Mouse (Mus musculus) layer of hippocampus, adult 9-10 months (tissue): ENCODE results near the gene Rbms3.

Experiments
- DNase-seq: peaks from one replicate; pipeline ENCODE4 v3.0.0; 2022; ENCODE audit warnings: low spot score

The Rbms3 gene

GRCm38 (mm10) chr9:117251521-117252368 lies 378.0 kb downstream of the Rbms3 start:
- DNase-seq: no peak

GRCm38 (mm10) chr9:117250831-117251165 lies 378.9 kb downstream of the Rbms3 start:
- DNase-seq: no peak

GRCm38 (mm10) chr9:117250036-117250830 lies 379.5 kb downstream of the Rbms3 start:
- DNase-seq: no peak

- no peak for DNase-seq
Measured at GRCm38 (mm10) chr9:117247311-117247980, 382.3 kb downstream of the Rbms3 start.

GRCm38 (mm10) chr9:117246173-117246572 lies 383.5 kb downstream of the Rbms3 start:
- no peak for DNase-seq

- DNase-seq: no peak
Measured at GRCm38 (mm10) chr9:117243365-117243764, 386.3 kb downstream of the Rbms3 start.

- no peak for DNase-seq
Measured at GRCm38 (mm10) chr9:117234726-117235075, 395.0 kb downstream of the Rbms3 start.

- no peak for DNase-seq
Measured at GRCm38 (mm10) chr9:117234065-117234725, 395.5 kb downstream of the Rbms3 start.

GRCm38 (mm10) chr9:117222741-117223140 lies 407.0 kb downstream of the Rbms3 start:
- no peak for DNase-seq

GRCm38 (mm10) chr9:117221481-117221880 lies 408.2 kb downstream of the Rbms3 start:
- DNase-seq: no peak

GRCm38 (mm10) chr9:117216026-117216755 lies 413.5 kb downstream of the Rbms3 start:
- DNase-seq: no peak

- DNase-seq: no peak
Measured at GRCm38 (mm10) chr9:117212023-117212422, 417.7 kb downstream of the Rbms3 start.

- no peak for DNase-seq
Measured at GRCm38 (mm10) chr9:117210344-117210743, 419.4 kb downstream of the Rbms3 start.

- DNase-seq: no peak
Measured at GRCm38 (mm10) chr9:117205395-117205794, 424.3 kb downstream of the Rbms3 start.

- DNase-seq: no peak
Measured at GRCm38 (mm10) chr9:117200067-117200658, 429.6 kb downstream of the Rbms3 start.

GRCm38 (mm10) chr9:117197531-117197930 lies 432.2 kb downstream of the Rbms3 start:
- DNase-seq: no peak

GRCm38 (mm10) chr9:117192565-117193540 lies 436.9 kb downstream of the Rbms3 start:
- DNase-seq: no peak

- DNase-seq: peak; percentile 12
Measured at GRCm38 (mm10) chr9:117192093-117192492, 437.6 kb downstream of the Rbms3 start.

GRCm38 (mm10) chr9:117188406-117188805 lies 441.3 kb downstream of the Rbms3 start:
- DNase-seq: no peak
